Mouse (Mus musculus): ENCODE measurements around the gene 4930522L14Rik. TPM values are rescaled to one million over a fixed set of nuclear protein-coding genes. Genes with fewer than 3 reads are reported as not detected.
A peak's percentile ranks its signal among the peaks of the same experiment; 100 is the strongest.
"Not testable (repeated sequence)": the region's sequence is repeated elsewhere in the genome, so short reads cannot be mapped to it uniquely, and the experiment has no call there.

Gene 4930522L14Rik
- total RNA-seq (2021) = 1 to 10 TPM in 1 of 2 experiments, under 1 TPM in 1; 0.99 to 1.6 TPM
- polyA plus RNA-seq (2012; rRNA removed) = 0.09 and 1.6 TPM in 2 replicates
- long read RNA-seq = 0 reads

GRCm38 (mm10) chr5:109751391-109752071 lies at the start of gene 4930522L14Rik:
Gene 4930522L14Rik, minus strand, starts transcription at chr5:109751886.
- 1% methylated on average over 25 of the region's 25 CpGs for WGBS

GRCm38 (mm10) chr5:109801466-109801865 lies 49.8 kb upstream of the 4930522L14Rik start:
- H3K4me3 ChIP-seq; H3K79me2 ChIP-seq (replicated peaks; ENCODE audit: control insufficient read depth, insufficient read depth, low read length); DNase-seq; H3K27me3 ChIP-seq (ENCODE audit: control insufficient read depth, insufficient read depth, low read length); H3K4me1 ChIP-seq (ENCODE audit: control insufficient read depth, insufficient read depth, low read length); H3K27ac ChIP-seq; H3K9ac ChIP-seq (ENCODE audit: low read depth, low read length); intact Hi-C loops (cut with DNase I); H3K36me3 ChIP-seq (ENCODE audit: control insufficient read depth, insufficient read depth, low read length): not testable (repeated sequence)

More at GRCm38 (mm10) chr5:109751391-109752071, at the start of gene 4930522L14Rik:
- not testable (repeated sequence) for H3K27me3 ChIP-seq (ENCODE audit: control insufficient read depth, insufficient read depth, low read length); H3K36me3 ChIP-seq (ENCODE audit: control insufficient read depth, insufficient read depth, low read length); H3K27ac ChIP-seq; H3K4me1 ChIP-seq (ENCODE audit: control insufficient read depth, insufficient read depth, low read length); H3K79me2 ChIP-seq (replicated peaks; ENCODE audit: control insufficient read depth, insufficient read depth, low read length)
- Histone ChIP-seq H3K9ac (ENCODE audit: low read depth, low read length) (peak within 1 kb of the TSS; percentile 85), H3K4me3 (peak within 1 kb of the TSS; percentile 62)
- peak; percentile 78 to 84 for DNase-seq
- intact Hi-C loops (cut with DNase I) = loop anchor here (2.0 to 10.0 kb wide), 2 partner anchors 47 to 57 kb away; partner anchors contain the start of gene 5430403G16Rik

GRCm38 (mm10) chr5:109799948-109800347 lies 48.3 kb upstream of the 4930522L14Rik start:
- H3K27ac ChIP-seq; H3K4me3 ChIP-seq; DNase-seq; H3K27me3 ChIP-seq (ENCODE audit: control insufficient read depth, insufficient read depth, low read length); H3K9ac ChIP-seq (ENCODE audit: low read depth, low read length); H3K36me3 ChIP-seq (ENCODE audit: control insufficient read depth, insufficient read depth, low read length); H3K4me1 ChIP-seq (ENCODE audit: control insufficient read depth, insufficient read depth, low read length); H3K79me2 ChIP-seq (replicated peaks; ENCODE audit: control insufficient read depth, insufficient read depth, low read length): not testable (repeated sequence)
- intact Hi-C loops (cut with DNase I) = loop anchor here (1.0 to 2.0 kb wide), 2 partner anchors 45 to 49 kb away; partner anchors contain the start of gene 4930522L14Rik
- 61% methylated on average over 2 of the region's 2 CpGs for WGBS

- H3K27ac ChIP-seq; DNase-seq; intact Hi-C loops (cut with DNase I); H3K4me1 ChIP-seq (ENCODE audit: control insufficient read depth, insufficient read depth, low read length); H3K36me3 ChIP-seq (ENCODE audit: control insufficient read depth, insufficient read depth, low read length); H3K9ac ChIP-seq (ENCODE audit: low read depth, low read length); H3K27me3 ChIP-seq (ENCODE audit: control insufficient read depth, insufficient read depth, low read length); H3K4me3 ChIP-seq; H3K79me2 ChIP-seq (replicated peaks; ENCODE audit: control insufficient read depth, insufficient read depth, low read length): not testable (repeated sequence)
- 91% methylated on average over 3 of the region's 3 CpGs for WGBS
Observed at GRCm38 (mm10) chr5:109797017-109797416, 45.3 kb upstream of the 4930522L14Rik start.

GRCm38 (mm10) chr5:109795967-109796652 lies 44.4 kb upstream of the 4930522L14Rik start:
- H3K4me1 ChIP-seq (ENCODE audit: control insufficient read depth, insufficient read depth, low read length); H3K79me2 ChIP-seq (replicated peaks; ENCODE audit: control insufficient read depth, insufficient read depth, low read length); H3K36me3 ChIP-seq (ENCODE audit: control insufficient read depth, insufficient read depth, low read length); H3K27me3 ChIP-seq (ENCODE audit: control insufficient read depth, insufficient read depth, low read length); intact Hi-C loops (cut with DNase I): not testable (repeated sequence)
- DNase-seq = peak; percentile 67 to 70
- Histone ChIP-seq H3K4me3 (peak overlapping the region; percentile 49), H3K27ac (peak overlapping the region; percentile 49), H3K9ac (ENCODE audit: low read depth, low read length) (peak overlapping the region; percentile 62)
- WGBS = under 1% methylated on average over 25 of the region's 25 CpGs

GRCm38 (mm10) chr5:109752073-109752780 lies 541 bp upstream of the 4930522L14Rik start:
- H3K4me3 ChIP-seq = peak overlapping the region; percentile 62
- intact Hi-C loops (cut with DNase I) = loop anchor here (10.0 kb wide), 1 partner anchor 57 kb away; the partner anchor contains the start of gene 5430403G16Rik
- not testable (repeated sequence) for H3K27ac ChIP-seq; H3K36me3 ChIP-seq (ENCODE audit: control insufficient read depth, insufficient read depth, low read length); DNase-seq; H3K4me1 ChIP-seq (ENCODE audit: control insufficient read depth, insufficient read depth, low read length); H3K79me2 ChIP-seq (replicated peaks; ENCODE audit: control insufficient read depth, insufficient read depth, low read length); H3K9ac ChIP-seq (ENCODE audit: low read depth, low read length); H3K27me3 ChIP-seq (ENCODE audit: control insufficient read depth, insufficient read depth, low read length)
- 73% methylated on average over 4 of the region's 4 CpGs for WGBS

GRCm38 (mm10) chr5:109745081-109745480 lies 6.6 kb downstream of the 4930522L14Rik start:
- H3K4me3 ChIP-seq; H3K27me3 ChIP-seq (ENCODE audit: control insufficient read depth, insufficient read depth, low read length); H3K9ac ChIP-seq (ENCODE audit: low read depth, low read length); H3K79me2 ChIP-seq (replicated peaks; ENCODE audit: control insufficient read depth, insufficient read depth, low read length); intact Hi-C loops (cut with DNase I); H3K36me3 ChIP-seq (ENCODE audit: control insufficient read depth, insufficient read depth, low read length); H3K27ac ChIP-seq; DNase-seq; H3K4me1 ChIP-seq (ENCODE audit: control insufficient read depth, insufficient read depth, low read length): not testable (repeated sequence)
- WGBS = 83% methylated on average over 1 of the region's 1 CpGs

- H3K4me3 ChIP-seq; H3K4me1 ChIP-seq (ENCODE audit: control insufficient read depth, insufficient read depth, low read length); H3K27ac ChIP-seq; H3K36me3 ChIP-seq (ENCODE audit: control insufficient read depth, insufficient read depth, low read length); DNase-seq; H3K27me3 ChIP-seq (ENCODE audit: control insufficient read depth, insufficient read depth, low read length); intact Hi-C loops (cut with DNase I); H3K79me2 ChIP-seq (replicated peaks; ENCODE audit: control insufficient read depth, insufficient read depth, low read length); H3K9ac ChIP-seq (ENCODE audit: low read depth, low read length): not testable (repeated sequence)
- WGBS = 61% methylated on average over 3 of the region's 3 CpGs
Observed at GRCm38 (mm10) chr5:109717341-109717740, 34.3 kb downstream of the 4930522L14Rik start.

GRCm38 (mm10) chr5:109691205-109691965 lies 60.3 kb downstream of the 4930522L14Rik start:
- WGBS = 57% methylated on average over 5 of the region's 5 CpGs
- H3K36me3 ChIP-seq (ENCODE audit: control insufficient read depth, insufficient read depth, low read length); DNase-seq; H3K27me3 ChIP-seq (ENCODE audit: control insufficient read depth, insufficient read depth, low read length); H3K9ac ChIP-seq (ENCODE audit: low read depth, low read length); H3K4me1 ChIP-seq (ENCODE audit: control insufficient read depth, insufficient read depth, low read length); H3K27ac ChIP-seq; H3K79me2 ChIP-seq (replicated peaks; ENCODE audit: control insufficient read depth, insufficient read depth, low read length): not testable (repeated sequence)
- H3K4me3 ChIP-seq = peak overlapping the region; percentile 50; the same call in 1 of the 2 replicates
- intact Hi-C loops (cut with DNase I) = loop anchor here (10.0 kb wide), 1 partner anchor 63 kb away; the partner anchor contains the start of gene 4930522L14Rik

Data from heart, adult 2 months (tissue).